Mouse (Mus musculus) left cerebral cortex, postnatal 4 days (tissue): Measurements from ENCODE around the gene Aifm2. TPM values are rescaled to one million over a fixed set of nuclear protein-coding genes. Genes with fewer than 3 reads are reported as not detected.

Experiments
- DNase-seq: peaks from one replicate; pipeline ENCODE4 v3.0.0-alpha.2; 2022
- intact Hi-C: fragments of 180-260 bp; cut with DNase I; formaldehyde crosslinking; loops from one replicate; pipeline ENCODE4 v1.15.1; 2025
- total RNA-seq, 2 experiments: library from RNA; stranded (reverse); gene quantifications; 2 replicates each; pipeline ENCODE4 v1.2.3; 2021

Gene Aifm2
- total RNA-seq, 2 experiments from 2014 or later: 9.5 to 10.4 TPM

DNA sequence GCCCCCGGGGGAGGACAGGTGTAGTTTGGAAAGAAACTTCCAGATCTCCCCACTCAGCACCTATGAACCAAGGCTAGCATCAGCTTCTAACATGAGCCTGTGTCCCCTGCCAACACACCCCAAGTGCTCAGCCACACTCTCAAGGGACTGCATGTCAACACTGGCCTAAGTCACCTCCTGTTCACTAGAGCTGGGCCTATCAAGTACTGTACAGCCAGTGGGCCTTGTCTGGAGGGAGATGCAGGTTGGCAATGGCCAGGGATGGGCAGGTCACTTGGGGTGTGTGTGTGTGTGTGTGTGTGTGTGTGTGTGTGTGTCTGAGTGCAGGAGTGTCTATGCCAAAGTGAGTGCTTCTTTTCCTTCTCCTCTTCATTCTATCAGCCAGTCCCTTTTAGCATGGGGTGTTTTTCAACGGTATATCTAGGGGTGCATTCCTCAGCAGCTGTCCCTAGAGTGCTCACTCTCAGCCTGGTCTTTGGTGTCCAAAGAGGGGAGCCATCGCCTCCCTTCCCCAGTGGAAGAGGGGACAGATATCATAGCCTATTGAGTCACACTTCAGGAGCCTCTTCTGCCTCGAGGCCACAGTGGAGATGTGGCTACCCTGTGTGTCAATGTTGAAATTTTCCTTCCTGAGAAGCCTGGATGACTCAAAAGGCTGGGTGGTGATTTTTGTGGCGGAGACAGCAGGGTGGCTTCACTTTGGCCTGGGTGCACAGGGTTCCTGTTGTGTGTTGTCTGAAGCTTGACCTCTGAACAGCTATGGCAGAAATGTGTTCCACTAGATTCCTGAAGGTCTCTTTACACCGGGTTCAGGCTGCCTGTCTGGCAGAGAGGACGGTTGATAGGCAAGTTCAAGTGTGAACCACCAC lies 1.2 kb downstream of the Aifm2 start:
- intact Hi-C loops: no loop called here
- DNase-seq: no peak

DNA sequence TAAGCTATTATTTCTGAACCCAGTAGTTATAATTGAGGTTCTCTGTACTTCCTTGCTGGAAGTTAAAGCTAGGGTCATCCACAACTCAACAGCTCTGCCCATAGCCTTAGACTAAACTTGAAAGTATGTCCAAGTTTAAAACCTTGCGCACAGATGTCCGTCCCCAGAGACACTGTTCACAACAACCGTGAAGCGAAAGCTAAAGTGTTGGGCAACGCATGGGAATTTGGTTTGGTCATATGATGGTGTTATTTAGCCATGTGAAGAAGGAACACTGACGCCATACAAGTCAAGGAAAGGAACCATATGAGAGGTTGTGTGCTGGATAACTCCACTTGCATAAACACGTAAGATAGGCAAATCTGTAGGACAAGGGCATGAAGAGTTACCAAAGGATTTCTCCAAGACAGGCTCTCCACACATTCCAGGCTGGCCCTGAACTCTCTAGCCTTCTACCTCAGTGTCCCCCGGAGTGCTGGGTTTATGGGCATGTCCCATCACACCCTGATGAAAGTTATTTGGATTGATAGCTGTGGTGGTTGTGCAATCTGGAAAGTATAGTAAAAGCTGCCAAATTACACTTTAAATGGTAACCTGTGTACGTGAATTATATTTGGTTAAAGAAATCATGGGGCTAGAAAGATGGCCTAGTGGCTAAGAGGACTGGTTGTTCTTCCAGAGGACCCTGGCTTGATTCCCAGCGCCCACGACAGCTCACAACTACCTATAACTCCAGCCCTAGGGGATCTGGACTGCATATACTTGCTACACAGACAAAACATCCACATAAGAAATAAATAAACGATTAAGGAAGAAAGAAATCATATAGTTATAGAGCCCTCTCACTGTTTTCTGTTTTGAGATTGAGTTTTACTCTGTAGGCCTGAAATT lies 2.6 kb downstream of the Aifm2 start:
- intact Hi-C loops: no loop called here
- no peak for DNase-seq

DNA sequence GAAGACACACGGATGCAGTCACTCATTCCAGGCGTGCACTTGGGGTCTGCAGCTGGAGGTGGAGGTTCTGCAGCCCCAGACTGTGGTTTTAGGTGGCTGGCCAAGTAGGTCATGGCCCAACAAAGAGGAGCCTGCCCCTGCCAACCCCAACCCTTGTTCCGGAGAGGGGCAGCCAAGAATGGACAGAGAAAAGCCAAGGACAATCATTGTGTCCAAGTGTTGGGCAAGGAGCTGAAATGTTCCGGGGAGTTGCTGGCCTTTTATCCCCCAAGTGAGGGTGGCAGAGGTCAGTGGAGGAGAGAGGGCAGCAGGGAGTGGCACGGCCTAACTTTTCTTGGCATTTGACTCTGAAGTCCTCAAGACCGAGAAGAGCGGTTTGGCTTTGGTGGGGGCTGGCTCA lies 5.3 kb downstream of the Aifm2 start:
- no peak for DNase-seq

DNA sequence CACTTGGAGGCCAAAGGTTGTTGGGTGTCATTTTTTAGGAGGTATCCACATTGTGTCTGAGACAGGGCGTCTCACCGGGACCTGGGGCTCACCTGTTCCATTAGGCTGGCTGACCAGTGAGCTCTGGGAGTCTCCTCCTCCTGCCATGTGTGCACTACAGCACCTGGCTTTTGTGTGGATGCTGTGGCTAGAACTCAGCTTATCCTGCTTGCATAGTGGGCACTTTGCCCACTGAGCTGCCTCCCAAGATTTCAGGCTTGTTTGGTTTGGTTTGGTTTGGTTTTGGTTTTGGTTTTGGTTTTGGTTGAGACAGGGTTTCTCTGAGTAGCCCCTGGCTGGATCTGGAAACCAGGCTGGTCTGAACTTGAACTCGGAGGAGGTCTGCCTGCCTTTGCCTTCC lies 7.2 kb downstream of the Aifm2 start:
- no peak for DNase-seq
- intact Hi-C loops: no loop called here

More for the DNA sequence above, 5.3 kb downstream of the Aifm2 start:
- intact Hi-C loops: no loop called here

DNA sequence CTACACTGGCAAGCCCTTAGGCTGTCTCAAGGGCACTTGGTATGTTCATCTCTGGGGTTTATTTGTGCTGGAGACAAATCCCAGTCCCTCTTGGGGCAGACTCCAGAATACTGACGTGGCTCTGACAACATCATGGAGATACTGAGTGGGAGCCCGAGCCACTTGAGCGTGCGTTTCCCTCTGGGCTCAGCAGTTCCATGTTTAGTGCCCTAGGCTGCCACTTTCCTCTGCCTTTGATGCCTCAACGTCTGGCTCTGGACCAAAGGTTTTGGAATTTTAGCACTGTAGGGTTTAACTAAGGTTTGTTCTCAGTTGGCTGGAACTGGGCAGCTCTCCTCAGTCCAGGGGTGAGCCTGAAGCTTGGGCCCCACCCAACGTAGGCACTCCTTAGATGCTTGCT lies 8.2 kb downstream of the Aifm2 start:
- intact Hi-C loops: no loop called here
- no peak for DNase-seq

DNA sequence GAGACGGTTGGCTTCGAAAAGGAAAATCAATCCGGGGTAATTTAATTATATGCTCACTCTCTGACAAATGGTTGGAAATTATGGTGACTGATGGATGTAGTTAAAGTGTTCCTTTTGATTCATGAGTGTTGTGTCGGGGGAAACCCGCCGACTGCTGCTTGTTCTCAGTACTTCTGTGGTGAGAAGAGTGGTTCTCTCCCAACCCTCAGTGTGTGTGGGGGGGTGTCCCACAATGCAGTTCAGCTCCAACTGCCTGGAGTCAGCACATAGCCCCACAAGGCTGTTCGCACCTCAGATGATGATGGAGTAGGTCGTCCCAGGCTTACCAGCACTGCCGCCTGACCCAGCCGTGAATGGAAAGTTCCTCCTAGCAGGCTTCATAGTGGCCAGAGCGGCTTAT lies 14.1 kb downstream of the Aifm2 start:
- intact Hi-C loops: no loop called here
- DNase-seq: no peak

DNA sequence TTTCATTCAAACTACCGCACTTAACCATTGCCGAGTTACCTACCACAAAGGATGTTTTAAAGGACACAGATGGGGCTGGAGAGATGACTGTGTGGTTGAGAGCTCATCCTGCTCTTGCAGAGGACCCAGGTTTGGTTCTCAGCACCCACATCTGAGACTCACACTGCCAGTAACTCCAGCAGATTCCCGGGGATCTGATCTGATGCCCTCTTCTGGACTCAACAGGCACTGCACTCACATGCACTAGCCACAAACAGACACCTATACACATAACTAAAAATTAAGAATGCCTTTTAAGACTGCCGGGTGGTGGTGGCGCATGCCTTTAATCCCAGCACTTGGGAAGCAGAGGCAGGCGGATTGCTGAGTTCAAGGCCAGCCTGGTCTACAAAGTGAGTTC lies 15.1 kb downstream of the Aifm2 start:
- intact Hi-C loops: no loop called here
- DNase-seq: no peak

DNA sequence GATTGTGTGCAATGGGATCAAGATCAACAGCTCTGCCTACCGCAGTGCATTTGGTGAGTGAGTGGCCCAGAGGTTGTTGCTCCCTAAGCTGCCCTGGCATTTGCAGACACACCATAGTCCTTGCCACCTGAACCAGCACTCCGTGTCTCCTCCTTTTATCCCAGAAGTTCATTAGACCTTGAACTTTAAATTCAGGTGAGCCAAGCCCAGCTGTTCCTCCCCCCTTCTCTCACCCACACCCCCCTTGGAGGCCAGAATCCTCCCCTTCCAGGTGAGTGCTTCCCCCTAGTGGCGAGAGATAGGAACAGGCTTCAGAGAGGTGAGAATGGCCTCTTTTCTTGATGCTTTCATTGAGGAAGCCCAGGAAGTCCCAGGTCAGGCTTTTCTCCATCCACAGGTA lies 19.3 kb downstream of the Aifm2 start:
- DNase-seq: no peak
- intact Hi-C loops: no loop called here

DNA sequence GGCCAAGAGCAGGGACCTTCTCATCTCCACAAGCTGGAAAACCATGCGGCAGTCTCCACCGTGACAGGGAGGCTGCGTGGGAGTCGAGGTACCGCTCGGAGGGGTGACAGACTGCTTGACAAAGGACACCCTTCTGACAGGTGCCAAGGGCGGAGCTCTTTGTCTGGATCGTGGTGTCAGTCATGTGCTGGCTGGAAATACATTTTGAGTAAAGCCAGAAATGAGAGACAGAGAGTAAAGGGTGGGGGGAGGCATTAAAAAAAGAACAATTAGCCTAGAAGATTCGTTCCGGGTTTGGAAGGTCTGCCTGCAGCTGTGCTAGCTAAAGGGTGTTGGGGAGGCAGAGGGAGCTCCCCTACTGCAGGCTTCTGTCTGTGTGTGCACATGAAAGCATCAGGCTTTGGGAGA lies 21.6 kb downstream of the Aifm2 start:
- DNase-seq: no peak
- intact Hi-C loops: no loop called here

DNA sequence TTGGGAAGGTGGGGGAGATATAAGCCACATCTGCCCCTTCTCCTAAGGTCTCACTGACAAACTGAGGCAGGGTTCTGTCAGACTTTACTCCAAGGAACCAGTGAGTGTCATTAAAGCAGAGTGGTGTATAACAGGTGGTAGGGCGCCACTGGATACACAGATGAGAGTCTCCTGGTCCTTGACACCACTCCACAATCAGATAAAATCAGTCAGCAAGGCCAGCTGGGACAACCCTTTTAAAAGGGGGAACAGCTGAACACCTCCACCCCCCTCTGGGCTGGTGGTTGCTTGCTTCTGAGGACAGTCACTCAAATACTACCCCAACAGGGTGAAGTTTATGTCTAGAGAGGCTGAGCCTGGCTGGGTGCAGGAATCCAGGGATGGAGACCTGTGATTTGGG lies 22.5 kb downstream of the Aifm2 start:
- no peak for DNase-seq
- intact Hi-C loops: no loop called here

DNA sequence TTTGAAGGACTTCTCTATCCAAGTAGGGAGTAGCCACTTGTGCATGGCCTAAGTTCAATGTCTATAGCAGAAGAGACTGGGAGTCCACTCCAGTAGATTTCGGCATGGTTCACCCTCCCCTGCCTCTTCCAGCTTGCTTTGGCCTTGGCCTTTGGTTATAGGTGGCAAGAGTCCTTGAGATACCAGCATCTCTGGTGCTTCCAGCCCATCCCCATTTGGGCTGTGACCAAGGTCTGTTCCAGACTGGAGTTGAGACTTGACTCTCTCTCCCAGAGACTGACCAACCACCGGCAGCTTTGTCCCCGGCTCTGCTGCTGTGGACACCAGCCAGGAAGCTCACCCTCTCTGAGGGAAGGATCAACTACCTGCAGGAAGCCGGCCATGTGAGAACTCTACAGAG lies 23.1 kb downstream of the Aifm2 start:
- intact Hi-C loops: no loop called here
- DNase-seq: no peak

DNA sequence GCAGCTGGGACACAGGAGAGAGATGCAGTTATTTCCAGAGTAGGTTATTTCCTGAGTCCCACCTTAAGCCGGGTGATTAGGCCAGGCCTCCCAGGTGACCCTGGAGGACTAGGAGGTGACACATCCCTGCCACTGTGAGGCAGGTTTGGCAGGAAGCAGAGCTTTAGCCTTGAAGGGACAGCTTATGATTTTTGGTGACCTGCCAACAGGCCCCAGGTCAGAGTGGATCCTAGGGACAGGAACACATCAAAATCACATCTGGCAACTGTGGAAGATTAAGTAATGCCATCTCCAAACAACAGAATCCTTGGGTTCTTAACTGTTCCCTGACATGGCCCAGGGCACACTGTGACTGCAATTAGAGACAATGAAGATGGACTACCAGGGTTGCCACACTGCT lies 26.2 kb downstream of the Aifm2 start:
- DNase-seq: no peak
- intact Hi-C loops: no loop called here

DNA sequence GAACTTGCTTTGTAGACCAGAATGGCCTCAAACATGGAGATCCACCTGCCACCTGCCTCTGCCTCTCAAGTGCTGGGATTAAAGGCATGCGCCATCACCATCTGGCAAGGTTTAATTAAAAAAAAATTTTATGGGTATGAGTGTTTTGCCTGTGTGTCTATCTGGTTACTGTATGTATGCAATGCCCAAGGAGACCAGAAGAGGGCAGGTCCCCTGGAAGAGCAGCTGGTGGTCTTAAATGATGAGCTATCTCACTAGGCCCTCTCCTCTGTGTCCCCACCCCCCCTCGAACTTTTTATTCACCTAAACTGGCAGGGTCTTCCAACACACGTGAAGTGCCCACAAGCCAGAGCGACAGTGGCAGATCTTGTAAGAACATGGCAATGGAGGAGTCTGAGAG lies 26.8 kb downstream of the Aifm2 start:
- DNase-seq: no peak
- intact Hi-C loops: no loop called here

DNA sequence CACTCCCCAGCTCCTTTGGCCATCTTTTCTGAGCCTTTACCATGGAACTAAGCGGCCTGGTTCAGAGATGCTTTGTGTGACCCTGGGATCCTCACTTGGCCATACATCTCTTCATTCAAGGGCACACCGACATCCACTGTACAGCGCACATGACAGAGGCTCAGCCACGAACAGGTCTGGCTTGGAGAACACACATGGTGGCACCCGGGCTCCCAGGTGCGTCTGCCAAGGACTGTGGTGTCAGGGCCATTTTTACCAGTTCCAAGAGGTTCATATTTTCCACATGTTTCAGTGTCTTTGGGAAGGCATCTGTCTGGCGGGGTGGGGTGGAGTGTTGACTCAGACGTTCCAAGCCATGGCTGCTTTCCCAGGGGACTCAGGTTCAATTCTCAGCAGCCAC lies 27.3 kb downstream of the Aifm2 start:
- intact Hi-C loops: no loop called here
- DNase-seq: no peak

DNA sequence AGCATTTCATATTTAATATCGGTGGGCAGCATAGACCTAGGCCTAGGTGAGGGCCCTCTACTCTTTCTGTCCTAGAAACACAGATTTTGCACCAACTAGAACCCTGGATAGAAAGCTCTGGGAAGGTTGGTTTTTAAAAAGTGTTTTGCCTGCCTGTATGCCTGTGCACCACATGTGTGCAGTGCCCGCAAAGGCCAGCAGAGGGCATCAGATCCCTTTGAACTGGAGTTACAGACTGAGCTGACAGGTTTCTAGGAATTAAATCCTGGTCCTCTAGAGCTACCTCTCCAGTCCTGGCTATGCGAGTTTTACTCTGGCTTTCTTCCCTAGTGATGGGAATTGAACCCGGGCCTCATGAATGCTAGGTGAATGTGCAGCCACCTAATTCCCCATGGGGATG lies 30.1 kb downstream of the Aifm2 start:
- peak; percentile 46 for DNase-seq

DNA sequence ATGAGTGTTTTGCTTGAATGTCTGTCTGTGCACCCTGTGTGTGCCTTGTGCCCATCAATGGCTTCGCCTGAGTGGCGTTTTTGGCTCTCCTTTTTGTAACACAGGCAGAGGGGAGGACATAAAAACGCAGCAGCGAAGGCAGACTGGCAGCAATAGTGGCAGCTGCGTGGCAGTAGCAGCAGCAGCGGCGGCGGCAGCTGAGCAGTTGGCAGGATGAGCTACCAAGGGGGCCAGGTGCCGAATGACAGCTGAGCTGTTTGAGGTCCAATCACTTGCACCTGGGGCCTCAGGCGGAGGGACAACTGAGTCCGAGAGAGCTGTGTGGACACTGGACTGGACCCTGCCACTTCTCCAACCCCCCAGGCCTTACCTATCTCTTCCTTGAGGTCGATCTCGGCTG lies 32.2 kb downstream of the Aifm2 start:
- intact Hi-C loops: no loop called here

More for the DNA sequence above, 30.1 kb downstream of the Aifm2 start:
- intact Hi-C loops: no loop called here

DNA sequence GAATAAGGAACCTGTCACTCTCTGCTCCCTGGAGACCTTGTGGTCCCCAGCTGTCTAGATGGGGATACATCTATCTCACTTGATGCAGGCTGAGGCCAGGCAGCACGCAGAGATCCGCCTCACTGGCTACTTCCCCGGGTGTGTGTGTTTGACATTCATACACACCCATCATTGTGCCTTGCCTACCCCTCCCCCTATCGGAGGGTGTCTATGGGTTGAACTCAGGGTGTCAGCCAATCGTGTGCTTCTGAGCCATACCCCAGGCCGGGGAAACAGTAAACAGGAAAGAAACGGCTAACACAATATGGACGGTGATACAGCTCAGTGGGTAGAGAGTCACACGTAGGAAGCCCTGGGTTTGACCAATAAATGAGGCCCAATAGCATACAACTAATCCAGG lies 35.0 kb downstream of the Aifm2 start:
- DNase-seq: no peak
- intact Hi-C loops: no loop called here

More for the DNA sequence above, 32.2 kb downstream of the Aifm2 start:
- DNase-seq: peak; percentile 40

DNA sequence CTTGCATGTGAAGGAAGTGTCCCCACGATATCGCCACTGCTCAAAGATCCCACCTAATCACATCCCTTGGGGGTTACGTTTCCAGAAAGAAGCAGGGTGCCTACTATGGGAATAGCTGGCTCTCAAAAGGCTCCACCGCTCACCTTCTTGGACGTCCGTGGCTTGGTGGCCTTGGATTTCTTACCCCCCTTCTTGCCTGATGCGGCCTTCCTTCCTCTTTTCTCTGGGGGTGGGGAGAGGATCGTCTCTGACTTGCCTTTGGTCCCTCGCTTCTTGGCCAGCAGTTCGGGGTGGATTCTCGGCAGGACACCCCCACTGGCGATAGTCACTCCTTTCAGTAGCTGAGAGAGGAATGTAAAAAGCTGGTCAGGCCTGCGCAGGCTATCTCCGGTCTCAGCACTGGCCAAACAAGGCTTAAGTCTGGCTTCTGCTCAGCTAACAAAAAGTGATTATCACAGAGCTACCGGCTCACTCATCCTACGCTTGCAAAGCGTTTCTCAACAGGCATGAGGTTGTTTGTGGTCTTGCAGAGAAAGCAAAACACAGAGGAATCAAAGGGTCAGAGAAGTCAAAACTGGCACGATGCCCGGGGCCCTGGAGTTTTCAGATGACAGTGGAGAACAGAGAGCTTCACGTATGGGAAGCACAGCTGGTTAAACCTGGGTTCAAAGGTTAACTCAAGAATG lies 36.6 kb downstream of the Aifm2 start:
- intact Hi-C loops: no loop called here
- no peak for DNase-seq

DNA sequence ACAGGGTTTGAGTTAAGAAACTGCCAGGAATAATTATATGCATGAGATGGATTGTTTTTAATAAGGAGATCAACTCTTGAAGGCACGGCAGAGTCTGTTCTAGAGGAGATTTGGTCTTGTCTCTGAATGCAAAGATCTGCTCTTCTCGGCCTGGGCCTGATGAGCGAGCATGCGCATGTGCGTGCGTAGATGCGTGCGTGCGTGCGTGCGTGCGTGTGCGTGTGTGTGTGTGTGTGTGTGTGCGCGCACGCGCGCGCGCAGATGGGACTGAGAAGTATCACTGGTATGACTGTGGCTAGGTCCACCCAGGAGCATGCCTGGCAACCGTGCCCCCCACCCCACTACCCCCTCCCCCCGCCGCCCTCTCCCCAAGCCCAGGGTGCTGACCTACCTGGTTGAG lies 38.0 kb downstream of the Aifm2 start:
- intact Hi-C loops: no loop called here
- no peak for DNase-seq

DNA sequence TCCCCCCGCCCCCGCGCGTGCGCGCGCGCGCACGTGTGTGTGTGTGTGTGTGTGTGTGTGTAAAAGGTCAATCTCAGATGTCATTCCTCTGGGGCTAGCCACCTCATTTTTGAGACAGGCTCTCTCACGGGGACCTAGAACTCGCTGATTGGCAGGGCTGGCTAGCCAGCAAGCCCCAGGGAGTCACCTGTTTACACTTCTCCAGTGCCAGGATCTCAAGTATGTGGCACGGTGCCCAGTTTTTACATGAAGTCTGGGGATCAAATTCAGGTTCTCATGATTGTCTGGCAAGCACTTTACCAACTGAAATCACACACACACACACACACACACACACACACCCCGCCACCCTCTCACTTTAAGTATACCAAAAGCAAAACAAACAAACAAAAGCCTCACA lies 42.0 kb downstream of the Aifm2 start:
- intact Hi-C loops: no loop called here
- DNase-seq: no peak

DNA sequence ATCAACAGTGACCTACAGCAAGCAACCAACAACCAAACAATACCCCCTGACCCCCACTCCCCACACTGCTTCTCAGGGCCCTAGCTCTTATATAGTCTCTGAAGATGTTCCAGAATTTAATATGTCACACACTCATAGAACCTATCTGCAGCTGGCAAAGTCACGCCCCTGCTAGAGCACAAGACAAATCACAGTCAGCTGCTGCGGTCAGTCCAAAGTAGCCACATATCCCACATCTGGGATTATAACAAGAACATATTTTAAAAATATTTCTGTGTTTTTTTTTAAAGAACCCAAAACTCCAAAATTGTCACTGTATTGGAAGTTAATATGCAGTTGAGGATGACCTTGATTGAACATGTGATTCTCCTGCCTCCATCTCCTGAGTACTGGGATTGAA lies 43.8 kb downstream of the Aifm2 start:
- intact Hi-C loops: no loop called here
- DNase-seq: no peak
